Mouse (Mus musculus) heart, adult 8-10 months (tissue): ENCODE measurements at regions not wholly inside any gene's neighbourhood (a gene's known extent, or its start where the extent isn't known, plus 50 kb on each side); places are given as distances from the start of the nearest gene placed in this dataset.

Experiments
- DNase-seq: peaks from one replicate; pipeline ENCODE4 v3.0.0; 2022; ENCODE audit warnings: low spot score

DNA sequence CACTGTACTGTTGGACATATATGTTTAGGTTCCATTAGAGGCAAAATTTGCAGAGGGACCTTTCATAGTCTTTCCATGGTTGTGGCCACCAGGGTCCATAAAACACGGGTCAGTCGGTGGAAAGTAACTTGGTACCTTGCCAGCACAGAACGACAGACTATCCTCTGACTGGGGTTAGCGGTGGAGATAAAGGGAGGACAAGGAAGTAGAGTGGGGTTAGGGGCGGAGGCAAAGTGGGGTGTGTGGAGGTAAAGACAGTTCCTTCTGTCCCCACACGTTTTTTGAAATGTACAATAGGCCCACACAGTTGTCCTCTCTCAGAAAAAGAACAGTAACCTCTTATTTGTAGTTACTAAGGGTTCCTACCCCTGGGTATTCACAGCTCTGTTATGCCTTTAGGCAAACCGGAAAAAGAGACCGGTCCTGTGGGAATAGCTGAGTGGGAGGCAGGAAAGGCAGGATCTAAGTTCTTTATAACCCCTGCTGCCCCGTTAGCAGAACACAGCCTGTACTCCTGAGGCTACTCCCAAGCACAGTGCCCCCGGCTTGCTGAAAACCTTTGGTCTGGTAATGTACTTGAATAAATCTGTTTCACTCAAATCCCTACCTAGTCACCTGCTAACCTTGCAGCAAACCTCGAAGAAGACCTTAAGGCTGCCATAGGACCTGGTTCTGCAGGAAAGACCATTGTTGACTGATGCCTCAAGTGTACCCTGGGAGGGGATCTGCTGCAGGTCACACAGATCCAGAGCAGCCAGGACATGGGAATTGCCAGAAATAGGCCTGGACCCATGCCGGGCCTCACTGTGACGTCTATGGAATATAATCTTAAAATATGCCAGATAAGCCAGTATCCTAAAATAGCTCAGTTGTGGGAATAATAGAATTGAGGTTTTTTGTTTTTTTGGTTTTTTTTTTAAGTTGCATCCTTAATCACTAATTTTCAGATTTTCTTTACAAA lies 51.6 kb upstream of the Gm29133 start:
- DNase-seq = peak; percentile 46
